Mouse (Mus musculus): ENCODE data around the gene Mrpl33. TPM values are rescaled to one million over a fixed set of nuclear protein-coding genes. Genes with fewer than 3 reads are reported as not detected.
A peak's percentile ranks its signal among the peaks of the same experiment; 100 is the strongest.
"Not testable (repeated sequence)": the region's sequence is repeated elsewhere in the genome, so short reads cannot be mapped to it uniquely, and the experiment has no call there.

Gene Mrpl33
- total RNA-seq, 2 experiments from 2014 or later = 113 to 114 TPM

GRCm38 (mm10) chr5:31627562-31628526 lies 31.1 kb downstream of the Mrpl33 start:
- intact Hi-C loops (cut with DNase I) = no loop called here

DNA sequence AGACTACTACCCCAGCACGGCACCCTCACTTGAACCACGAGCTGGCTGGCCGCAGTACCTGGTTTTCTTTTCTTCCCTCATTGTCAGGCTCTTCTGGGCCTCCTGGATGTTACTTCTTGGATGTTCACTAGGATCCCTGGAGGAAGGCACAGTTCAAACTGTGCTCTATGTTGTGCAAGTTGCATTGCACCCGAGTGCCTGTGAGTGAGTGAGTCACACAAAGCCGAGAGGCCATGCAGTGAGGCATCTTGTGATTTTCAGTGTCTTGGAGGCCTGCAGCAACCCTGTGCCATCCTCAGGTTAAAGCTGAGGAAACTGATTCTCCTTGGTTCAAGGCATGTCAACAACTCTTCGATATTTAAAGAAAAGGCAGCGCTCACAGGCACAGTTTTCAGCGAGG lies 31.8 kb downstream of the Mrpl33 start:
- intact Hi-C loops (cut with DNase I) = no loop called here
- no peak for DNase-seq (ENCODE audit: low spot score in 2 of 2)

More at GRCm38 (mm10) chr5:31627562-31628526, 31.1 kb downstream of the Mrpl33 start:
- DNase-seq (ENCODE audit: low spot score in 2 of 2) = no peak

- DNase-seq (ENCODE audit: low spot score in 2 of 2) = no peak
- intact Hi-C loops (cut with DNase I) = no loop called here
These were observed 33.3 kb downstream of the Mrpl33 start for GRCm38 (mm10) chr5:31630064-31630463.

- DNase-seq (ENCODE audit: low spot score in 2 of 2); intact Hi-C loops (cut with DNase I): not testable (repeated sequence)
These were observed 34.4 kb downstream of the Mrpl33 start for GRCm38 (mm10) chr5:31631169-31631568.

- DNase-seq (ENCODE audit: low spot score in 2 of 2) = no peak
- intact Hi-C loops (cut with DNase I) = no loop called here
These were observed 37.4 kb downstream of the Mrpl33 start for GRCm38 (mm10) chr5:31634161-31634560.

DNA sequence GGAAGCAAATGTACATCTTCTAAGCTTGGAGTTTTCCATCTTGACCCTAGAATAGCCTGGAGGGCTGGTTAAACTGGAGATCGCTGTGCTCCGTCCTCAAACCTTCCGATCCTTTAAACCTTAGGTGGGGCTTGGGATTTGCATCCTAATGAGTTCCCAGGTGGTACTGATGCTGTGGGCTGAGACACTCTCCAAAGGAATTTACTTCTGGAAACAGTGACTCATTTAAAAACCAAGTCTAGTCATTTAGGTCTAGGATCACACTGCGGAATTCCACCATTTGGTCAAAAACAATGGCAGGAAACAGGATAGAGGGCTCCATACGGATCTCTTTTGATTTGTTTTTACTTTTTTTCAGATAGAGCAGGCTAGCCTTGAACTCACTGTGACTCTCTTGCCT lies 37.9 kb downstream of the Mrpl33 start:
- intact Hi-C loops (cut with DNase I) = no loop called here
- DNase-seq (ENCODE audit: low spot score in 2 of 2) = no peak

DNA sequence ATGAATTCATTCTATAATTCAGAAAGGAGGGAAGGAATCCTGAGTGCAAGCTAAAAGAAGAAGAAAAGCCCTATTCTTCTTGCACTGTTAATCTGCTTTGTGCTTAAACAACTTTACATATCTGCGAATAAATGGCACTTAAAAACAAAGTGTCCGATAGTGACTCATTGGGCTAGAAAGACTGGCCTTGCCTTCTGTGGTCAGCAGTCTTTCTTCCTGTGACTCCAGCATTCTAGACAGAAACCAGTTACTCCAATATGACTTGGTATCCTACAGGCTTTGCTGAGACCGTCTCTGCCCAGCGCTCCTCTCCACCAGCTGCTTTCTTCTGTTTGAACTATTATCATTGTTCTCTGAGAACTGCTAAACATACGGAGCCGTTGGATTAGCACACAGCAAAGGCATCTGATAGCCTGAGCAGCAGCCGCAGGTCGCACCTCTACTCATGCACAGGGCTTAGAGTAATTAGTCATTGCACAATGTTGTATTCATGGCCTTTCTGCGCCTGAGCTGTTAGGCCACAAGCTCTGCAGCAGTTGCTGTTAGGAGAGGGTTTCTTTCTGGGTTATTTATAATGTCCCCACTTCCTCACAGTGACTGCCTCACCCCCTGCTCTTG lies 40.0 kb downstream of the Mrpl33 start:
- intact Hi-C loops (cut with DNase I) = no loop called here
- DNase-seq (ENCODE audit: low spot score in 2 of 2) = no peak

- DNase-seq (ENCODE audit: low spot score in 2 of 2) = no peak
- intact Hi-C loops (cut with DNase I) = no loop called here
These were observed 43.8 kb downstream of the Mrpl33 start for GRCm38 (mm10) chr5:31640542-31640941.

DNA sequence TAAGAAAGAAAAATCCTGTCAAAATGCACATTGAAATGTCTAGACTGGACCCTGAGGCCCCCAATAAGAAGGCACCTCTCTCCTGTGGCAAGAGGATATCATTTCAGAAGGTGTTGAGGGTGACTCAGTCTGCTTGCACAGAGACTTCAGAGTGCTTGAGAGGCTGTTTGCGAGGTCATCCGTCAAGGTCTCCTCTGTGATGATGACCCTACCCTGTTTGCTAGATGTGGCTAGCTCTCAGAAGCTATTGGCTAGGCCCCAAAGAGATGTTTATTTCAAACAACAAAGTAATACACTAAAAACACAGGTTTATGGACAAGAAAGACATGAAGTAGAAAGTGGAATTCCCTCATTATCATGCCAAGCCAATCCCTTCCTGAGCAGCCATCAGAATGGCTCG lies 45.6 kb downstream of the Mrpl33 start:
- DNase-seq (ENCODE audit: low spot score in 2 of 2) = no peak
- intact Hi-C loops (cut with DNase I) = no loop called here

- intact Hi-C loops (cut with DNase I) = no loop called here
These were observed 47.5 kb downstream of the Mrpl33 start for GRCm38 (mm10) chr5:31644272-31644671.

GRCm38 (mm10) chr5:31644847-31645246 lies 48.1 kb downstream of the Mrpl33 start:
- DNase-seq (ENCODE audit: low spot score in 2 of 2) = peak in 1 of 2 experiments; percentile 13
- intact Hi-C loops (cut with DNase I) = no loop called here

More at GRCm38 (mm10) chr5:31644272-31644671, 47.5 kb downstream of the Mrpl33 start:
- no peak for DNase-seq (ENCODE audit: low spot score in 2 of 2)

GRCm38 (mm10) chr5:31645798-31646197 lies 49.1 kb downstream of the Mrpl33 start:
- intact Hi-C loops (cut with DNase I) = no loop called here
- DNase-seq (ENCODE audit: low spot score in 2 of 2) = no peak

- no peak for DNase-seq (ENCODE audit: low spot score in 2 of 2)
- intact Hi-C loops (cut with DNase I) = no loop called here
These were observed 49.8 kb downstream of the Mrpl33 start for GRCm38 (mm10) chr5:31646574-31646973.

- intact Hi-C loops (cut with DNase I) = no loop called here
- DNase-seq (ENCODE audit: low spot score in 2 of 2) = no peak
These were observed 50.6 kb downstream of the Mrpl33 start for GRCm38 (mm10) chr5:31647327-31647726.

DNA sequence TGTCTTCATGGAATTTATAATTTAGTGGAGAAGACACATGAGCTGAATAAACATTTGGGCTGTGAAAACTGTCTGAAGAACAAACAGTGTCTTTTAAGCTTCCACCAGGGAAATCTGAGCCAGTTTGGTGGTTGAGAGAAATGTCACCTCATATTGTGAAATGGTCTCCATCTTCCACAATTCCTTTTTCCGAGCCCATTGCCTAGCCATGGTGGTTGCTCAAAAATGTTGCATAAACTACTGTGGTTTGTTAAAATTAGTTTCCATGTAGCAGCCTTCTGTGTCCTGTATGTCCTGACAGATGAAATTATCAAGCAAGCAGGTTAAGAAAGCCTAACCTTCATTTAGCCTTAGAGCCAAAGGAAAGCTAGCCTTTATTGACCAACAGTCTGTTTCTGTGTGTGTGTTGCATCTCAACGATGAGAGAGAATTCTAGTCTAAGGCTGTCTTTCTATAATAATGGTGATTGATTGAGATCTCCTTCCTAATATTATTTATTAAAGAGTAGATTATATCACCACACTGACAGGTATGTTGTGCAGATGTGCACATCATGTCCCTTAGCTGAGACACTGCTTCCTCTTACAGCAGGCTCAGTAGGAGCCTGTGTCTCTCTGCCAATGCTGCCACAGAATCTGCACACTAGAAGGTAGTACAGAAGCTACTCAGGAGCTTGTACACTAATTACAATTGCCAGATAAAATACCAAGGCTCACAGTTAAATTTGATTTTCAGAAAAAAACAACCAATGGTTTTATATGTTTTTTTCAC lies 54.0 kb downstream of the Mrpl33 start:
- no peak for DNase-seq (ENCODE audit: low spot score in 2 of 2)
- intact Hi-C loops (cut with DNase I) = no loop called here

DNA sequence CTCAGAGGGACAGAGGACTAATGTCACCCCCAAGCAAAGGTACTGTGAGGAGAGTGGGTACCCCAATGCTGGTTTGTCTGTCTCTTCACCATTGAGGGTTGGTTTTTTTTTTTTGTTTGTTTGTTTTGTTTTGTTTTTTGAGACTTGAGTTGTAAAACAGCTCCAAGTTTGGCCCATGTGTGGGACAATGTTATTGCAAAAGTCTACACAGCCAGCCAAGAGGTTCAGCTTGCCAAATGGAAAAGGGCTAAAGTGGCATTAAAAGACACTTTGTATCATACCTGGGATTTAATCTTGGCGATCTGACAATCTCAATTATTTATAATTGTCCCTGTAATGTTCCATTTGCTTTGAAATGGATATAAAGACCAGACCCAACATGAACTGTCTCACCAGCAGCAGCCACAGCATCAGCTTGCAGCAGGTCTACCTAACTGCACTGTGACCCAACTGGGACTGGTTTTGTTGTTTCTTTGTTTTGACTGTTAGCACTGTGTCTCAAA lies 59.0 kb downstream of the Mrpl33 start:
- intact Hi-C loops (cut with DNase I) = no loop called here
- DNase-seq (ENCODE audit: low spot score in 2 of 2) = no peak

- intact Hi-C loops (cut with DNase I) = no loop called here
- DNase-seq (ENCODE audit: low spot score in 2 of 2) = no peak
These were observed 69.4 kb downstream of the Mrpl33 start for GRCm38 (mm10) chr5:31666176-31666575.

DNA sequence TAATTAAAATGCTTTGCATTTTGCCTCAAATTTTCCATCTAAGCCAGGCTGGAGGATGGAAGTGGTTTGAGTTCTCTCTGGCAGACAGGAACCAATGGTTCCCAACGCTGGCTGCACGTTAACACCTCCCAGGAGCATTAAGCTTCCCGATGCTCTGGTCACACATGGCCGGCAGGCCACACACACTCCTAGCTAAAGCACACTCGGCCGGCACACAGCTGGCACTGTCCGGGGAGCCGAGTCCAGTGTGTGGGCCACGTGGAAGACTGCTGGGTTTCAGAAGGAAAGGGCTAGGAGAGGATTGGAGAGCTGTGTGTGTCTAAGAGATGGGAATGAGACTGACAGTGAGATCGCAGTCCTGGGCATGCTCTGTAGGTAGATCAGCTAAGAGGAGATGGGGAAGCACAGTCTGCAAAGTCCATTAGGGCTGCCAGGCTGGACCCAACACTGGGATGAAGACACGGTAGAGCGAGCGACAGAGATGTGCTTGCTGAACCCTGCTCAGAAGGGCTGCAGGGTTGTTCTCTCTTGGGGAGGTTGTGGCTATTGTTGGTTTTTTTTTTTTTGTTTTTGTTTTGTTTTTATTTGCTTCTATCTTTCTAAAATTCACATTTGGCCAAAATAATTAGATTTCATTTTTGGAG lies 71.7 kb downstream of the Mrpl33 start:
- intact Hi-C loops (cut with DNase I) = no loop called here
- DNase-seq (ENCODE audit: low spot score in 2 of 2) = no peak

- no peak for DNase-seq (ENCODE audit: low spot score in 2 of 2)
- intact Hi-C loops (cut with DNase I) = no loop called here
These were observed 73.2 kb downstream of the Mrpl33 start for GRCm38 (mm10) chr5:31669984-31670383.
